Mouse (Mus musculus) cerebellum, adult 8-10 months (tissue): ENCODE measurements around the gene AU021092.
"Not testable (repeated sequence)": the region's sequence is repeated elsewhere in the genome, so short reads cannot be mapped to it uniquely, and the experiment has no call there.

ENCODE experiments used
- DNase-seq: peaks from one replicate; pipeline ENCODE4 v3.0.0; 2022

AU021092 gene

DNA sequence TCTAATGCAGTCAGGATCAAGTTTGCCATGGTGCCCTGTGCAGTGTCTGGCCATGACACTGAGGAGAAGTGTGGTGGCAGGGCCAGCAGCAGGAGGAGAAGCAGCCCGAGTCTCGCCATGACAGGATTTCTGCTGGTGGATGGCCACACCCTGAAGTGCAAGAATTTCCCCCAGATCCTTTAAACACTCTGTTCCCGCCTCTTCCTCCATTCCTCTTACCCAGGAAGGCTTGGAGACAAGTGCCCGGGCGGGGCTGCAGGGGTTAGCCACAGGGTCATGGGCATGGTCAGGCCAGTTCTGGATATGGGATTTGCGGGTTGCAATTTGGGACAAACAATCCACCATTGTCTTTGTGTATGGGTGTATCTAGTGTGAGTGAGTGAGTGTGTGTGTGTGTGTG lies at the start of gene AU021092:
Gene AU021092 (minus strand): TSS at position 160 of the 400 bp plus-strand sequence.
- DNase-seq, result no peak

DNA sequence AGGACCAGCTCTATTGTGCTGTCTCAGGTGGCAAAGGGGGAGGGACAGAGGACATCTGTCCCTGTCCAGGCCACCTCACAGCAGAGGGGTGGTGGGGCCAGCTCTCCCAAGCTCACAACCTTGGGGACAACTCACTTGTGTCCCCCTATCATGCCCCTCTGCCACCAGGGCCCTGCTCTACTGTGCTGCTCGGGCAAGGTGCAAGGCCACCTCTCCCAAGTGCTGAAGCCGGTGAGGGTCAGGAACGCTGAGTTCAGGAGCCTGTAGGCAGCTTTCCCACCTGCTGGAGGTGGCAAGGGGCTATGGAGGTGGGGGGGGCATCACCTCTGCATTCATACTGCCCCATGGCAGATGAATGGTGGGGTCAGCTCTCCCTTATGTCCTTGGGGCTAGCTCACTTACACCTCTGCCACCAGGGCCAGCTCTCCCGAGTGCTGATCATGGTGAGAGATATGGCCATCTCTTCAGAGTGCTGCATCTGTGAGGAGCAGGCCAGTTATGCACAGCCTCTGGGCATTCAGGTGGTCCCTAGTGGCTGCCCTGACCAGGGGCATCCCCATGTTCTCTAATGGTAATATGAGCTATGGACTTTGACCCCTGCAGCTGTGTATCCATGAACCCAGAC lies 49.4 kb upstream of the AU021092 start:
- DNase-seq, result no peak

DNA sequence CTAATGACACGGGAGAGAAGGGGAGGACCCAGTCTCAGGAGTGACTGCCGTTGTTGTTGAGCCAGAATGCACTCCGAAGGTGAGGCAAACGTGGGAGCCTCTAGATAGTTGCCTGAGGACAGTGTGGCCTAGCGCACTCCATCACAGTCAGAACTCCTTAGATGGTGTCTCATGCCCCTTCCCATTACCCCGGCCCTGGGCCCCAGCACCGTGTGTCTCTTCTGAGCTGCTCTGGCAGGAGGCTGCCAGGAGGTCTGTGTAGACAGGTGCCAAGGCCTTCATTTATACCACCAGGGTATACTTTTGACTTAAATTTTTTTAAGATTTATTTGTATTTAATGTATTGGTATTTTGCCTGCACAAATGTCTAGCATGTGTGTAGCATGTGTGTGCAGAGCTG lies 41.8 kb upstream of the AU021092 start:
- no peak for DNase-seq

DNA sequence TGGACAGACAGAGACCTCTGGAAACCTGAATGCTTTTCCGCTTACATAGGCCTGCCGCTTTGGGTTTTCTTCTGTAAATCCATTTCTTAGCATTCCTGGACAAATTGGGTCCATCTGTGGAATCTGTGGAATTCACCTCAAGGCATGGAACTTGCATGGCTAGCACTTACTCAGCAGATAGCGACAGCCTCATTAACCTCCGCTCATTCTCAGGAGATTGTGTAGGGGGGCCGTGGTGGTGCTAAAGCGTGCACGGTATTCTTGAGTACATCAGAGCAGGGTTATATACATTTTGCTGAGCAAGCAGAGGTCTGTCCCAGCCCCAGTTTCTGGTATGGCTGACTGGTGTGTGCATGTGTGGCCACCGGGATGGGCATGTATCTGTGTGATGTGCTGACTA lies 41.1 kb upstream of the AU021092 start:
- no peak for DNase-seq

DNA sequence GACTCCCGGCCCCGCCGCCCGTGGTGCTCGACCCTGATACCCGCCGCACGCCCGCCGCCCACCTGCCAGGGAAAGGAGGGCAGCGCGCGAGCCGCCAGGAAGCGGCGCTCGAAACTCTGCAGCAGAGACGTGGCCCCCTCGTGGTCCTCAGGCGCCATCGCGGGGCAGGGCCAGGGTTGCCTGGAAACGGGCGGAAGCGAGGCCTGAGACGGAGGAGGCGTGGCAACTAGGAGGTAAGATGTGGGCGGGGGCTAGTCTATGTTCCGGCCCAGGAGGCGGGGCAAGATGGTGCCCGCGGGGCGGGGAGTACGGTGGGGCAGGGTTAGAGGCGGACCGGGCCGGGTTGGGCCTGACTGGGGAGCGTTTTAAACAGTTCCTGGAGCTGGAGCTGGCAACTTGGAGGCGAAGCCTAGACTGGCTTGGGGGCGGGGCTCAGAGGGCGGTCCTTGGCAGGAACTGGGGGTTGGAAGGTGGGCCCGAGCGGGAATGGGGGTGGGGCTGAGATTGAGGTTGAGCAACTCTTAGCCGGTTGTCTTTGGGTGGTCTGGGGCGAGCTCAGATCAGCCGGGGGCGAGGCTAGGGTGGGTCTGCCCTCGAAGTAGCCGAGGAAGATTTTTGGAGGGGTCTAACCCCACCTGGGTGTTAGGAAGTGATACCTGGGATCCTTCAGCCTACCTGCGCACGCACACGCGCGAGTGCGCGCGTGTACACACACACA lies 33.8 kb upstream of the AU021092 start, which contains the start of gene Eef2kmt:
Gene Eef2kmt (minus strand): TSS at position 205 of the 718 bp plus-strand sequence.
- peak; percentile 93 for DNase-seq

DNA sequence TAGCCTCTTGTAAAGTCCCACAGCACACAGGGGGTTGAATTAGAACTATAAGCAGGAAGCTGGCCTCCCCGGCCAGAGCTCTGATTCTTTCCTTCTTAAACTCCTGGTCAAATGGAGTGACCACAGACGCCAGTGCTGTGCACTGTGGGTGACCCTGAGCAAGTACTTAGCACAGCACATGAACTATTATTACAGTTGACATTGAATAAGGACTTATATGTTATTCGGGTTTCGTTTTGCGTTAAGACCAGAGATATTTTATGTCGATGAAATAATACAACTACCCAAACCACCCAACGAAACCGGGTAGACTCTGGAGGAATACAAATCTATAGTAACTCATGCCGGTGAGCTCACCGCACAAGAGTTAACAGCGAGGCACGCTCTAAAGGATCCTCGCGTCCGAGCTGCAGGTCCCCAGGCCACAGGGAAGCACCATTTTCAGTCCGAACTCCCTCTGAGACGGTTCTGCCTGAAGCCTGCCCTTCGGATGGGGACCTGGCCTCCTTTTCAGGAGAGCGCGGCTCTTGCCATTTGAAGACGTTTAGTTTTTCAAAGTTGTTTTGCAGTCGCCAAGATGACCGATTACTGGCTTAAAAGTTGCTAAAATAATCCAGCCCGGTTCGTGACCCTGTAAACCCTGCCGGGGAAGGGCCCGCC lies 33.1 kb upstream of the AU021092 start:
- DNase-seq, result no peak

DNA sequence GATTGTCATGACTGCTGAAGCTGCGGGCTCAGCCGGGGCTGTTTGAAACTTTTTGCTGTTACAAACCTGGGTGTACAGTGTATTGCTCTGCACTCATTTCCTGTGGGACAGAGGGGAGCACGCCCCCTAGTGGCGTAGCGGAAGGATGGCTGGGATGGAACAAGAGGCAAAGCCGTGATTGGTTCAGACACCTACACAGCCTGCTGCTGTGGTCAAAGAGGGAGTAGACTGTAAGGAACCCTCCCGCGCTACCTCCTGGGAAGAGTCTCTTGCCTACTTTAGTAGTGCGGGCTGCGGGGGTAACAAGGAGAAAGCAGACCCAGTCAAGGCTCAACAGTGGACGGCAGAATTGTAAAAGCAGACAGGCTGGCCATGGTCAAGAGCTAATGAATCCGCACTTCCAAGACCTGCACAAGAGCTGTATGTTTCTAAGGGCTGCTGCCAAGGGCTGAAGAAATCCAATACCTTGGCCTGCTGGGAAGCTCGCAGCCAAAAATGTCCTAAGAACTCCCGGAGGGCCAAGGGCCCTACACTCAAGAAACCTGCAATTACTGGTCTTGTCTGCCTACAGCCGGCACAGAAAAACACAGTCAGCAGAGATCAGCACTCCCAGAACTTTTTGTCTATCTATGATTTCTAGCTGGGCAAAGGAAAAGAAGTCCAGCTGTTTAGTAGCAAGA lies 32.4 kb upstream of the AU021092 start:
- DNase-seq, result peak; percentile 48

DNA sequence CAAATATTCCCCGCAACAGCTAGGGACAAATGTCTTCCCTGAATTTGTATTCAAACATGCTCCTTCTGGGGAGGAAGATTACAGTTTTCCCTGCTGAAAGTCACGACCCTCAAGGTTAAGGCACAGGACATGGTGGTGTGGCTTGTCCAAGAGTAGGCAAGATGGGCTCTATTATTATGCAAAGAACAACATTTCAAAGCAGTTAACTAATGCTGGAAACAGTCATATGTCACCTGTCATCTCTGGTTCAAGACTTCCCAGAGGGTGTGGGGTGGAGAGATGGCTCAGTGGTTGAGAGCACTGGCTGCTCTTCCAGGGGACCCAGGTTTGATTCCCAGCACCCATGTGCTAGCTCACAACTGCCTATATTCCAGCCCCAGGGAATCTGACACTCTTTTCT lies 30.2 kb upstream of the AU021092 start:
- no peak for DNase-seq

DNA sequence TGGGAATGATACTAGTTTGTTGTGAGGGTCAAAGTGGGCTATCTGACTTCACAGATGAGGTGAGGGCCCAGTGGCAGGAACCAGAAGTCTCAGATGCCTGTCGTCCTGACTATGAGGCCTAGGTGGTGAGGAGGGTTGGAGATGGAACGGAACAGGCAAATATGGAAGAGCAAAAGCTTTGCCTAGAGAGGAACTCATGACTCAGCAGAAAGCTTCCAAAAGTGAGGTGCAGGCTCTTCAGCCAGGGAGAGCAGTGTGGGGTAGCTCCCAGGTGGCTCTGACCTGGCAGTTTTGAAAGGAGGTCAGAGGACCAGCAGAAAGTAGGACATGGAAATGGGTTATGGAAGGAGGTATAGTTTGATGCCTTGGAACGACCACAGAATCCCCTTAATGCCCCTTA lies 28.8 kb upstream of the AU021092 start:
- DNase-seq, result no peak

DNA sequence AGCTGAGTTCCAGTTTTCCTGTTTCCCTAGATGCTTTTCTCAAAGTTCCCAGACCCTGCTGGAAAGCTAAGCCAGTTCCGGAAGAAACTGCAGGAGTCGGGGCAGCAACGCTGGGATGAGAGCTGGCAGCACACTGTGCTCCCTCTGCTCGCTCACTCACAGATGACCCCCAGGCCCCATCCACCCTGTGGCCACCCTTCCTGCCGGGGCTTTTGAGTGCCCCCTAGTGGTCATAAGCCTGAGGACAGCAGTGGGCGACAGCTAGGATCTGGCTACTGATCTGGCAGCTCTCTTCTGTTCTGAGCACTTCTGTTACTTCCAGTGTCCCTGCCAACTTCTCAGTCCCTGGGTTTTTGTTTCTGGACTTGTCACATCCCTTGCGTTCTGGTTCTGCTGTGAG lies 22.3 kb upstream of the AU021092 start:
- DNase-seq, result peak; percentile 40

DNA sequence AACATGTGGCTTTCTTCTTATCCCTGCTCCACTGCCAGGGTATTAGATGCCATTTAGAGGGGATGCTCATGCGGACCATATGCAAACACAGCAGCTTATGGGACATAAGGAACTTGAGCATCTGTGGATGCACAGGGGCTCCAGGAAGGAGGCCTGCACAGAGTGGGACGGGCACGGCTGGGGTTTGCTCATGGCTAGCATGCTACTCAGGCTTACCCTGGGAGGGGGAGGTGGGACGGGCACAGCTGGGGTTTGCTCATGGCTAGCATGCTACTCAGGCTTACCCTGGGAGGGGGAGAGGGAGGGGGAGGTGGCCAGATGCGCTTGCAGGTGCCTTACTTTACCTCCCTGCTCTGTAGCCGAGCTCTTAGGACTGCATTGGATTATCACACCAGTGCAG lies 20.8 kb upstream of the AU021092 start:
- no peak for DNase-seq

DNA sequence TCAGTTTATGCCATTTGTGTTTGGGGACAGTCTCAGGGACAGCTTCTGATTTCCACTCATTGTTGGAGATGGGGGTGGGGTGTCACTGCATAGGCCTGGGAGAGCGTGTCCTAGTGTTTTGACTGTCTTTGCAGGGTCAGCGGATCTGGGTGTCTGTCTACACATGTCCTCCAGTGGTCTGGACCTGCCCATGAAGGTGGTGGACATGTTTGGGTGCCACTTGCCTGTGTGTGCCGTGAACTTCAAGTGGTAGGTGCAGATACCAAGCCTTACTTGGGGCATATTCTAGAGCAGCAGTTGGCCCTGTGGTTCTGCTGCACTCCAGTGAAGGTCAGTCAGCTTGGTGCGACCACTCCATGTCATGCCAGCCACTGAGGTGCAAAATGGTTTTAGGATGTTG lies 20.3 kb upstream of the AU021092 start:
- no peak for DNase-seq

DNA sequence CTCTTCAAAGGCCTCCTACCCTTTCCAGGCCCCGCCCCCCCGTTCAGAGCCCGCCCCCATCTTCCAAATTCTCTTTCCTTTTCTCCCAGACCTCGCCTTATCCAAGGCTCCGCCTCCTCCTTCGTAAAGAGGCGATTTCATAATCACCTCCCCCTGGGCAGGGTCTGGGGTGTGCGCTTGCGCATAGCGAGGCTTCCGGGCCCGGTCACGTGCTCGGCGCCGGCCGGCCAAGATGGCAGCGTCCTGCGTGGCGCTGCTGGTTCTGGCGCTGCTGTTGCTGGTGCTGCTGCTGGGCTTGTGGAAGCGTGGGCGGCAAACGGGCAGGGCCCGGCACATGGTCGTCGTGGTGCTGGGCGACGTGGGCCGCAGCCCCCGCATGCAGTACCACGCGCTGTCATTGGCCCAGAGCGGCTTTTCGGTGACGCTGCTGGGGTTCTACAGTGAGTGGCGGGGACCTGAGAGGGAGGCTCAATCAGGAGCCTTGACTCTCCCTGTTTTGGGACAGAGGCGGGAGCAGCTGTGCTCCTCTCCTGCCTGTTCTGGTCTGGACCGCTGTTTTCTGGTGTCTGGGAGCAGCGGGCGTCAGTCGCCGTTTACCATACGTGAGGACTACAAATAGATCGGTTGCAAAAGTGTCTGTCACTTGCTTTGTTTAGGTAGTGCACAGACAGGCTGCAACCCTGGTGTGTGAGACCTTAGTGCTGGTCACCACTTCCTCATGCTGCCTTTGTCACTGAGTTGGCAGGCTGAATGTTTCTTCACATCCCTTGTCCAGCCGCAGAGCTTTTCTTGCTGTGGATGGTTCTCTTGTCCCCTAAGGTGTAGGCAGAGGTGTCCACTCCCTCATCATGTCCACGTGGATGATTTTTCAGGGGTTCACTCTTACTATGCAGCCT lies 11.6 kb upstream of the AU021092 start, which contains the start of gene Alg1:
Gene Alg1 (plus strand): TSS at position 204 of the 896 bp plus-strand sequence.
- DNase-seq, result peak; percentile 91

DNA sequence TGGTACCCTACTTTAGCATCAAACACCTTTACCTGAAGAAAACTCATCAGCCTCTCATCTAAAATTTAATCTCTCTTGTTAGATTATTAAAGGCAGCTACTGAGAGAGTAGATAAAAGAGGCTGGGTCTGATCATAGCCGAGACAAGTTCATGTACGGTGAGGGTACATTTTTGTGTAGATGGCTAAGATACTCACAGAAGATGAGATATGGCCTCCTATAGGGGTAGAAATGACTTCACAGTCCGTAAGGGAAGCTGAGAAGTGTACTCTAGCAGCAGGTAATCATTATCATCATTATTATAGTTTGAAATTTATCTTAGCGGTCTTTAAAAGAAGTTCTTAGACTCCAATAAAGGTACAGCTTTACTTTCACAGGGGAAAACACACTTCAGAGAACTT lies 10.9 kb upstream of the AU021092 start:
- no peak for DNase-seq

DNA sequence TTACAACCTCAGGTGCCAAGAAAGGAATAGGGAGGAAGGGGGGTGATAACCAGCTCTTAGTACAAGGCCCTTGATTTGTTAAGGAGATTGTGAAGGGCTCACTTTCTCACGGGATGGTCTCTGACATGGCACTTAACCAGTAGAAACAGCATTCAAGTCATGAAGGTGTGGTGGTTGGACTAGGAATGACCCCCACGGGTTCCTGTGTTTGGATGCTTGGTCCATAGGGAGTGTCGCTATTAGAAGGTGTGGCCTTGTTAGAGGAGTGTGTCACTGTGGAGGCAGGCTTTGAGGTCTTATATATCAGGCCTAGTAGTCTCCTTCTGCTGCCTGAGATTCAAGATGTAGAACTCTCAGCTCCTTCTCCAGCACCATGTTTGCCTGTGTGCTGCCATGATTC lies 6.0 kb upstream of the AU021092 start:
- DNase-seq, result not testable (repeated sequence)

DNA sequence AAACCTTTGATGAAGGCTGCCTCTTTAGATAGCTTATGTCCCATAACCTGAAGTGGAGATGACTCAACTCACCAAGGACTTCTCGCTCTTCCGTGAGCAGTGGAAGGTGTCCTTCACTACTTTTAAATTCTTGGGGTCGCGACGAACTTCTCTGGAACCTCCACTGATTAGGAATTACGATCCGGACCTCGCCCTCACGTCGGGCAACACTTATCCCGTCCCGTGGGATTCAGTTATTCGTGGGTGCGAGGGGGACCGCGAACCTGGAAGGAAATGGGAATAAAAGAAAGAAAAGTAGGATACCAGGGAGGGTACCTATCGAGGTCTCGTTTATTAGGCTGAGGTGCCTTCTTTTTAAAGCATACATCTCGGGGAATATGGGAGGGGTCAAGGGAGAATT lies 5.4 kb upstream of the AU021092 start:
- DNase-seq, result not testable (repeated sequence)

DNA sequence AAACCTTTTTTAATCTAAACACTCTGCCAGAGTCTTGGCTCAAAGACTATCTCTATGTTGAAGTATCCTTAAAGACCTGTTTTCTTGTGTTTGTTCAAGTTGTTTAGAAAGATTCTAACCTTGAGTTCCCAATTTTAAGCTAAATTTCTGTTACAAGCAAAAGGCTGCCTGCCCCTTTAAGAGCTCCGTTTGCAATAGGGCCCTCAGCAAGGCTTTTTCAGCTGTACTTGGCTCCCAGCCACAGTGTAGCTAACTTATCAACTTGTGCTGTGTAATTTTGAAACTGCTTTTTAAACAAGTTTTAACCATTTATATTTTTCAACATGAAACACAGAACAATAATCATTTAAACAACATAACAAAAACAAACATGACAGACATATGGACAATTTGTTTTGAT lies 4.4 kb upstream of the AU021092 start:
- not testable (repeated sequence) for DNase-seq

DNA sequence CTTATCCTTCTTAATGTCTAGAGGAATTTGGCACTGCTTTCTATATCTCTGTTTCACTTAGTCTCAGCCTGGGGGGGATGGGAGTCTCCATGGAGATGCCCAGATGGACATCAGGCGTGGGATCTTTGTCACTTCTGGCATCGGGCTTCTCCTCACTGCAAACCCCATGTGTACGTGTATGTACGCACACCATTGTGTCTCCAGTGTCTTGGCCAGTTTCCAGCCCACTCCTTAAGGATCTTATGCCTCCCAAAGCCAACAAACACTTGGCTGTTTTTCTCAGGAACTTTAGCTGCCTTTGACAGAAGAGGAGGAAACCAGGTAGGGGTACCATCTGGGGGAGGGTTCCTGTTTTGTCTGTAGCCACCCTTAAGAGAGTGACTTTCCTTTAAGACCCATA lies 696 bp downstream of the AU021092 start:
- DNase-seq, result no peak

DNA sequence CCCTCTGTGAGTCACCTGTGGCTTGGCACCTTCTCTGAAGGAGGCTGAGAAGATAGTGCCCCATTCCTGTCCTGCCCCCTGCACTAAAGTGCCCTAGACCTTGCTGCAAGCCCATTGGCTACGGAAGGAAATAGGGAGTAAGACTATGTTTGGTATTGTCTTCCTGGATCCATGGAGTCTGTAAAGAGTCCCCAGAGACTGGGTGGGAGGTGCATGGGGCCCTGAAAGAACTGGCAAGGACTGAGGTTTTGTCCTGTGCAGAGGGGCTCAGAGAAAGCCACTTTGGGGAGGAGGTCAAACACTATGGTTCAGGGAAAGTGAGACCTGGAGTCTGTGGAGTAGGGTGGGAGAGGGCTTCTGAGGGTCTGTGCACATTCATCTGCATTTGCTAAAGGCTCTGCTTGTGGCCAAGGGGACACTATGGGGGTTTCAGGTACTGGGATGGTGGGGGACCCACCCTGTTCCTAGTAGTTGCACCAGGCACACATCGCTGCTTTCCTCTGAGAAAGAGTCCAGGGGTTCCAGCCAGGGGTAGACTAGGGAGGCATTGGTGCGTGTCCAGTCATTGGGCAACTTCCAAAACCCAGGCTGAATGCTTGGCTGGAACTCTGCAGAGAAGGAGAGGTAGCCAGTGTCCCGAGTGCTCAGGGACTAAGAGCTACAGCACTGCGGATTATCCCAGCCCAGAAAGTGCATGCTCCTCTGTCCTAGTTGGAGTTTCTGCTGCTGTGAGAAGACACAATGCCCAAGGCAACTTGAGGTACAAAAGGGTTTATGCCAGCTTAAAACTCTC lies 4.6 kb downstream of the AU021092 start:
- no peak for DNase-seq

DNA sequence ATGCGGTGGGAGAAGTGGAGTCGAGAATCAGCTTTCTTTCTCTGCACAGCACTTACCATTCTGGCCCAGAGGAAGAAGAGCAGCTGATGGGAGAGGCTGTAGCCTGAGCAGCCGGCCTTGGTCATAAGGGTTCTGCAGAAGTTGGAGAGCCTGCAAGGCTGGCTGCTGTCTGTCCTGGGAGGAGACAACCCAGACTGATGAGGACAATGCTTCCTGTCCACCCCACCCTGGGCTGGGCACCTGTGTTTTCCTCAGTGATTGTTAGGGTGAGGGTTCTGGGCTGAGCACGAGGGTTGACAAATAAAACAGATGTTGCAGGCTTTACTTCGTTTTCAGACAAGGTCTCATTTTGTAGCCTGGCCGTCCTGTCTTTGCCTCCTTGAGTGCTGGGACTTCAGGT lies 5.4 kb downstream of the AU021092 start:
- no peak for DNase-seq

DNA sequence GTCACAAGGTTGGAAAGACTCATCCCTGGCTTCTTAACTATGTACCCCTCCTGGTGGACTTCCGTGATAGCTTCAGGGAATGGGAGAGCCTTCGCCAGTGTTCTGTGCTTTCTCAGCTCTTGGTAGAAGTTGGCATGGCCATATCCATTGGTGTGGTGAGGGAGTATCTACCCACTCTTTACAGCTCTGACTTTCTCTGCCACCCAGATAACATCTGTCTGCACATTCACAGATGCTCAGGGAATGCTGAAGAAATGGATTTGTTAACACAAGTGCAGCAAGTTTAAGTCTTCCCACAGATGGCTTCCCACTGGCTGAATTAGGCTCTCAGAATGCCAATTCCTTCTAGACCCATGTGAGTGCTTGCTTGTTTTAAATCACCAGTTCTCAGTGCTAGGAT lies 8.0 kb downstream of the AU021092 start:
- DNase-seq, result no peak

DNA sequence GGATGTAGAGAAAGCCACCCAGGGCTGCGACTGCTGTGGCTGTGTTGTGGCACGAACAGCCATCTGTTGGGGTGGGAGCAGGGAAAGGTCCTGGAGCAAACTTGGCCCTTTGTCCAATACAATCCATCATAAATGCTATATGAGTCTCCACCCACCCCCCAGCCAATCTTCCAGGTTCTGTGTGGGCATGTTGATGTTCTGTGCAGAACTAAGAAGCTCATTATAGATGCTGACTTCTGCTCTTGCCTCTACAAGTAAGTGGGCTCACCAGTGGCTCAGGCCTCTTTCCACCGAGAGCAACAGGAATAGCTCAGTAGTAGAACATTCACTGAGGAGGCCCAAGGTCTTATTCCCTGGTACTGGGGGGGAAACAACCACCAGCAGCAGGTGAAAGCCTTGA lies 9.9 kb downstream of the AU021092 start:
- DNase-seq, result no peak
